Mouse (Mus musculus) MEL (cell line): ENCODE results near the gene Aurkaip1. TPM values are rescaled to one million over a fixed set of nuclear protein-coding genes. Genes with fewer than 3 reads are reported as not detected.

Experiments
- DNase-seq: peaks from one replicate; pipeline ENCODE4 v3.0.0; 2011; ENCODE audit warnings: low read depth, low spot score
- H3K27ac ChIP-seq: 2 replicates; pipeline ENCODE4 v1.5.1; 2012; ENCODE audit warnings: low read depth, mild to moderate bottlenecking, control low read depth, low read length, moderate library complexity; ENCODE audit not compliant: control insufficient read depth
- H3K27me3 ChIP-seq, 2 experiments: fragments of 150-350 bp in 1 of 2; sonication (generic) in 1 of 2; 2 replicates each; pipeline ENCODE4 v1.6.1; 2012; ENCODE audit warnings: low read length in 2 of 2, mild to moderate bottlenecking in 2 of 2, improper control_type of control experiment in 1 of 2, moderate library complexity in 1 of 2; ENCODE audit not compliant: insufficient read depth in 2 of 2, control insufficient read depth in 1 of 2
- H3K36me3 ChIP-seq, 2 experiments: 2 replicates each; pipeline ENCODE4 v1.6.1; 2012 to 2014; ENCODE audit warnings: low read length in 2 of 2, improper control_type of control experiment in 1 of 2, inconsistent platforms in 1 of 2, mild to moderate bottlenecking in 1 of 2; ENCODE audit not compliant: insufficient read depth in 2 of 2, control insufficient read depth in 1 of 2
- H3K4me1 ChIP-seq, 2 experiments: fragments of 150-350 bp in 1 of 2; sonication (generic) in 1 of 2; 2 replicates each; pipeline ENCODE4 v1.6.1; 2012; ENCODE audit warnings: low read length in 2 of 2, improper control_type of control experiment in 1 of 2, mild to moderate bottlenecking in 1 of 2; ENCODE audit not compliant: insufficient read depth in 2 of 2, control insufficient read depth in 1 of 2
- H3K4me3 ChIP-seq, 2 experiments: fragments of 150-350 bp in 1 of 2; sonication (generic) in 1 of 2; 2 replicates each; pipeline ENCODE4 v1.5.1; 2012; ENCODE audit warnings: low read depth in 2 of 2, low read length in 2 of 2, mild to moderate bottlenecking in 2 of 2, moderate library complexity in 2 of 2, control low read depth in 1 of 2, improper control_type of control experiment in 1 of 2; ENCODE audit not compliant: control insufficient read depth in 1 of 2, insufficient read depth in 1 of 2
- H3K79me2 ChIP-seq: 2 replicates; pipeline ENCODE4 v1.6.1; 2012; ENCODE audit warnings: mild to moderate bottlenecking, low read length, moderate library complexity; ENCODE audit not compliant: control insufficient read depth, poor library complexity, insufficient read depth
- H3K9ac ChIP-seq: 2 replicates; pipeline ENCODE4 v1.6.1; 2012; ENCODE audit warnings: low read depth, mild to moderate bottlenecking, control low read depth, low read length, moderate library complexity; ENCODE audit not compliant: control insufficient read depth, poor library complexity, severe bottlenecking
- H3K9me3 ChIP-seq: fragments of 150-350 bp; sonication (generic); replicated peaks from 2 replicates; pipeline ENCODE4 v1.6.1; 2012; ENCODE audit warnings: mild to moderate bottlenecking, low read length, improper control_type of control experiment, moderate library complexity; ENCODE audit not compliant: insufficient read depth
- CTCF ChIP-seq, 3 experiments: IDR thresholded peaks in 2 of 3; conservative IDR thresholded peaks in 1 of 3; 2 replicates each; pipeline ENCODE4 v1.5.1; 2011 to 2012; ENCODE audit warnings: low read length in 3 of 3, low read depth in 2 of 3, mild to moderate bottlenecking in 2 of 3, improper control_type of control experiment in 1 of 3, inconsistent platforms in 1 of 3, mixed read lengths in 1 of 3, moderate library complexity in 1 of 3; ENCODE audit not compliant: control insufficient read depth in 1 of 3, insufficient read depth in 1 of 3, poor library complexity in 1 of 3, severe bottlenecking in 1 of 3
- E2F4 ChIP-seq: IDR thresholded peaks from 2 replicates; pipeline ENCODE4 v1.6.1; 2011; ENCODE audit warnings: low read depth, low read length, improper control_type of control experiment, borderline replicate concordance
- GATA1 ChIP-seq: IDR thresholded peaks from 2 replicates; pipeline ENCODE4 v1.6.1; 2011; ENCODE audit warnings: low read depth, low read length, improper control_type of control experiment
- POLR2AphosphoS2 ChIP-seq: IDR thresholded peaks from 2 replicates; pipeline ENCODE4 v1.6.1; 2011; ENCODE audit warnings: low read length, improper control_type of control experiment
- POLR2AphosphoS5 ChIP-seq: IDR thresholded peaks from 2 replicates; pipeline ENCODE4 v1.6.1; 2012; ENCODE audit warnings: low read depth, borderline replicate concordance, mild to moderate bottlenecking, inconsistent platforms, low read length, moderate library complexity, mixed read lengths
- RAD21 ChIP-seq: IDR thresholded peaks from 2 replicates; pipeline ENCODE4 v1.6.1; 2011; ENCODE audit warnings: mild to moderate bottlenecking, low read depth, low read length, improper control_type of control experiment
- SIN3A ChIP-seq: IDR thresholded peaks from 2 replicates; pipeline ENCODE4 v1.6.1; 2012; ENCODE audit warnings: low read length, improper control_type of control experiment, inconsistent platforms
- TBP ChIP-seq: IDR thresholded peaks from 2 replicates; pipeline ENCODE4 v1.8.0; 2011; ENCODE audit warnings: low read depth, low read length, improper control_type of control experiment
- TCF12 ChIP-seq: IDR thresholded peaks from 2 replicates; pipeline ENCODE4 v1.6.1; 2014; ENCODE audit warnings: low read depth, mild to moderate bottlenecking, inconsistent platforms, low read length, improper control_type of control experiment, moderate library complexity
- USF1 ChIP-seq: IDR thresholded peaks from 2 replicates; pipeline ENCODE4 v1.6.1; 2014; ENCODE audit warnings: low read depth, mild to moderate bottlenecking, inconsistent platforms, low read length, improper control_type of control experiment, moderate library complexity
- USF2 ChIP-seq, 2 experiments: IDR thresholded peaks; 2 replicates each; pipeline ENCODE4 v1.6.1; 2011 to 2012; ENCODE audit warnings: improper control_type of control experiment in 2 of 2, low read length in 2 of 2, borderline replicate concordance in 1 of 2, inconsistent platforms in 1 of 2, low read depth in 1 of 2, mild to moderate bottlenecking in 1 of 2; ENCODE audit not compliant: insufficient read depth in 1 of 2
- ZC3H11A ChIP-seq: IDR thresholded peaks from 2 replicates; pipeline ENCODE4 v1.6.1; 2012; ENCODE audit warnings: low read depth, mild to moderate bottlenecking, inconsistent platforms, low read length, improper control_type of control experiment
- ZNF384 ChIP-seq: IDR thresholded peaks from 2 replicates; pipeline ENCODE4 v1.6.1; 2012; ENCODE audit warnings: low read depth, mild to moderate bottlenecking, inconsistent platforms, low read length, improper control_type of control experiment
- polyA plus RNA-seq, 2 experiments: library from polyadenylated mRNA; stranded (reverse) in 1 of 2; unstranded in 1 of 2; fragments of >175 nt in 1 of 2; fragments of >200 nt in 1 of 2; gene quantifications; 2 replicates each; pipeline versions ENCODE4 v1.2.1 to v1.2.4; 2012; ENCODE audit warnings: low replicate concordance in 2 of 2, low read depth in 1 of 2; ENCODE audit not compliant: insufficient read length in 2 of 2, insufficient read depth in 1 of 2, missing spikeins in 1 of 2
- total RNA-seq: library from RNA; depleted of rRNA; stranded (reverse); fragments of 300-350 nt; gene quantifications from 2 replicates; pipeline ENCODE4 v1.2.3, GENCODE M21; 2012

The Aurkaip1 gene
- total and polyA plus RNA-seq, 3 experiments, result 153 to 203 TPM; not detected in 1

DNA sequence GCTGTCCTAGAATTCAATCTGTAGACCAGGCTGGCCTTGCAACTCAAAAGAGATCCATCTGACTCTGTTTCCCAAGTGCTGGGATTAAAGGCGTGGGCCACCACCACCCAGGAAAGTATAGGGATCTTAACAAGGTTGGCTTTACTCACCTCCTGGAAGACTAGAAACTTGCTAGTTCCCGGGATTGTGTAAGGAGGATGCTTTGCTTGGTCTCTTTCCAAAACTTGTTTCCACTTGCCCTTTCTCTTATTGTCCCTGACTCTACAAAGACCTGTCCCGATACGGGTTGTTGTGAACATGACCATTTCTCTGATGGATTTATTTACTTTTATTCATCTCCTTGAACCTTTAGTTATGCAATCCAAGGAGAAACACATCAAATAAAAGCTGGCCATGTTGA lies 1.2 kb upstream of the Aurkaip1 start:
- Histone ChIP-seq H3K36me3 (peaks cover 3 to 7% of the 10 kb centered on the region in 2 experiments), H3K9ac (no peak overlapping the region), H3K27ac (no peak overlapping the region), H3K4me3 (no peak overlapping the region), H3K79me2 (peaks cover 15% of the 10 kb centered on the region), H3K27me3 (no peaks in the 10 kb centered on the region), H3K4me1 (peaks cover 0 to 10% of the 10 kb centered on the region in 2 experiments; a peak in 1 of 4 replicates), H3K9me3 (no peaks in the 10 kb centered on the region)
- DNase-seq, result no peak
- TF ChIP-seq ZNF384, result no peak

DNA sequence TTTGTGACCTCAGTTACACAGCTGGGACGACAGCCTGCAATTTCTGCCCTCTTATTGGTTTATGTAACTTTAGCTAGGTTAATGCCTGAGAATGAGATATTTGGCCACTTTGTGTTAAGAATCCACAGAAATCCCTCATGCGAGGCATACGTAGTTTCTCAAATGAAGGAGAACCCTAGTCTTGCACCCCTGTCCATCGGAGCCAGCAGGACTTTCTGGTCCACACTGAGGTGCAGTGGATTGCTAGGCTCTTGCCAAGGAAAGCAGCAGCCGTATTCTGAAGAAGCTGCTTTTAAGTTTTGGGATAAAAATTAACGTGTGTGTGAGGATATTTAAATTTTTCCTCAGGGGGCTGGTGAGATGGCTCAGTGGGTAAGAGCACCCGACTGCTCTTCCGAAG lies 476 bp upstream of the Aurkaip1 start:
- Histone ChIP-seq H3K9ac (peak overlapping the region; percentile 54), H3K36me3 (peaks cover 0 to 7% of the 10 kb centered on the region in 2 experiments; a peak in 2 of 4 replicates), H3K4me3 (peak overlapping the region; percentile 24 to 84), H3K9me3 (no peaks in the 10 kb centered on the region), H3K79me2 (peaks cover 15% of the 10 kb centered on the region), H3K27ac (peak overlapping the region; percentile 57), H3K4me1 (peaks cover 0 to 10% of the 10 kb centered on the region in 2 experiments; a peak in 1 of 4 replicates), H3K27me3 (no peaks in the 10 kb centered on the region)
- TF ChIP-seq ZC3H11A, result no peak
- no peak for TF ChIP-seq E2F4
- no peak for TF ChIP-seq POLR2AphosphoS2
- no peak for TF ChIP-seq POLR2AphosphoS5
- peak; percentile 68 for DNase-seq

GRCm38 (mm10) chr4:155831831-155832230 lies 759 bp downstream of the Aurkaip1 start:
- TF ChIP-seq POLR2AphosphoS2 (no peak), CTCF (IDR thresholded peaks at IDR 0.05 in 2 of 3, conservative IDR thresholded peaks at IDR 0.05 in 1 of 3; ENCODE audit: control insufficient read depth in 1 of 3, insufficient read depth in 1 of 3, low read depth in 2 of 3, low read length in 3 of 3, poor library complexity in 1 of 3, severe bottlenecking in 1 of 3) (no peak), RAD21 (no peak), TCF12 (no peak), GATA1 (no peak), SIN3A (no peak), E2F4 (no peak), USF2 (IDR thresholded peaks at IDR 0.05; ENCODE audit: borderline replicate concordance in 1 of 2, insufficient read depth in 1 of 2, low read depth in 1 of 2, low read length in 2 of 2) (no peak), USF1 (no peak), TBP (no peak), ZNF384 (no peak)
- Histone ChIP-seq H3K27ac (peak overlapping the region; percentile 71), H3K4me1 (peaks cover 0 to 10% of the 10 kb centered on the region in 2 experiments; a peak in 1 of 4 replicates), H3K27me3 (no peaks in the 10 kb centered on the region), H3K9me3 (no peaks in the 10 kb centered on the region), H3K79me2 (peaks cover 15% of the 10 kb centered on the region), H3K9ac (peak overlapping the region; percentile 88), H3K4me3 (peak overlapping the region; percentile 69 to 90), H3K36me3 (peaks cover 0 to 7% of the 10 kb centered on the region in 2 experiments; a peak in 2 of 4 replicates)
- no peak for DNase-seq
